Mouse (Mus musculus): Measurements from ENCODE around the gene Olfr810.

The Olfr810 gene

DNA sequence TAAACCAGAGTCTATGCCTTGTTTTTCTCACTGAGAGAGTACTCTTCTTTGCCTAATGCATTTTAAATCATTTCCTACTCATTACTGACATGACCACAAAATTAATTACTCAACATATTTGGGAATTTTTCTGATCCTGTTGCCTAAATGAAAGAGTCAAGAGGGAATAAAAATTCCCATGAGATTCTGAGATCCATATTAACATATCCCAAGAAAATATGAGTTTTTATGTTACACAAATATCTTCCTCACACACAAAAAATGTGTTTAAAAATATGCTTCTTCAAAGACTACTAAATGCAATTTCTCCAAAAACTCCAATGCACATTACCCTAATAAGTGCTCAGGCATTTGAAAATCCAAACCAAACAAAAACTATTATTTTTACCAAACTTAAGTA lies at the start of gene Olfr810:
TSS of gene Olfr810 (minus strand) at position 101 of the 400 bp plus-strand sequence.
- DNase-seq (ENCODE audit: low spot score), result no peak

DNA sequence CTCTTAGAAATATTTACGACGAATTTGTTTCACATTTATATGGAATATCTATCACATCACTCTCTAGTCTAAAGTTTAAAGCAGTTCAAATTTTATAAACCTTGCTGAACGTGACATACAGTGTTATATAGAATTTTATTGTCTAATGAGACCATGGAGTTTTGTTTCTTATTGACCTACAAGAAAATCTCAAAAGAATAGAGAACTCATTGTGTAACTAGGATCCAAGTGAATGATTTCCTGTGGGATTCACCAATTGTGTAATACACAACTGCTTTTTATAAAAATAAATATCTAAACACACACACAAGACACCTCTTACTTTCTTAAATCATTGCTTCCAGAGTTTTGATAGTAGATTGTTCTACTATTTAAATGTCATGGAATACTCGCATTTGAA lies 9.6 kb upstream of the Olfr810 start, which contains the start of gene Olfr811:
TSS of gene Olfr811 (minus strand) at position 101 of the 400 bp plus-strand sequence.
- no peak for DNase-seq (ENCODE audit: low spot score)

DNA sequence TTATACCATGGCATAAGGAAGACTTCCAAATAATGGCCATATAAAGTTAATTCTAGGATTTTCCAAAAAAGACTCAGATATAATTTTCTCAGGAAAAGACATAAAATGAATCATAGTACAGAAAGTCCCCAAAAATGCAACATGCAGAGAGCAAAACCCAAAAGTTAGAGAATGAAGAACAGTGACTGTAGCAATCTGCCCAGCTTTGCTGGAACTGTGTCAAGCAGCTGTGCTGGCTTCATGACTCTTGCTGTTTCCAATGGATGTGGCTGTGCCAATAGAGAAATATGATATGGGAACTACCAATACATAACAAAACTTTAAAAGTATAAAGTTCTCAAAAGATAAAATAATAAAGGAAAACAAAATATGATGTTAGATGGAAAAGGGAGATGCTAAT lies 16.6 kb downstream of the Olfr810 start:
- DNase-seq (ENCODE audit: low spot score), result no peak

DNA sequence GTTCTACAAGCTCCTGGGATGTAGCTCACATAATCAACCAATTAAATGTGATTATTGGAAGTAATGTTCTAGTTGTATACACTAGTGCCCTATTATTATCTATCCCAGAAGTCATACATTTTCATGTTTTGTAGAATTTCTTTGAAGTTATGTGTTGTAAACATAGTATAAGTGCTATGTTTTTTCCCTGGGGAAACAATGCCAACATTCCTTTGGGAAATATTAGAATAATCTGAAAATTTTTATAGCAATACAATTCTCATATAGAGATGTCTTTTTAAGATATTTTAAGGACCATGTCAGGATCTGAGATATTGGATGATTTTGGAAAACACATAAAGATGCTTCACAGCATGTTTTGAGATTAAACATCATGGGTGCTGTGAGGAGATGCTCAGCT lies 20.4 kb downstream of the Olfr810 start, which contains the start of gene Olfr809:
TSS of gene Olfr809 (plus strand) at position 301 of the 400 bp plus-strand sequence.
- DNase-seq (ENCODE audit: low spot score), result no peak

DNA sequence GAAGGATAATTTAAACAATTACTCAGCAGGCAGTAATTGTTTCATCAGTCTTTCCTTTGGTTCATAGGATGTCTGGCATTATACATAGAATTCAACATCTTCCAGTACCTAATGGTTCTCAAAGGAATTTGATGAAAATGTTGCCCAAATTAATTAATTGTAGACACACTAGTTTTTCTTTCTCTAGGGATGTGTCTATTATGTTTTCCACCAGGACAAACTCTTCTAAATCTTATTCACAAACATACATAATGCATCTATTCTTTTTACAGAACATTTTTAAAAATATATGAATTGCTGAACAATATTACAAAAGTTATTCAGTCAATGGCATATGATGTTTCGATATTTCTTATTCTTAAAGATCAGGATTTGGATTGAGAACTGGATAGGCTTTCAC lies 29.5 kb downstream of the Olfr810 start, which contains the start of gene Olfr808:
TSS of gene Olfr808 (plus strand) at position 301 of the 400 bp plus-strand sequence.
- no peak for DNase-seq (ENCODE audit: low spot score)

- DNase-seq (ENCODE audit: low spot score), result no peak
Observed at GRCm38 (mm10) chr10:129757693-129758092, 37.0 kb downstream of the Olfr810 start, which contains the start of gene Olfr807. Gene Olfr807 (minus strand): TSS chr10:129757793.

GRCm38 (mm10) chr10:129741821-129742220 lies 52.9 kb downstream of the Olfr810 start, which contains the start of gene Olfr806:
Gene Olfr806 (minus strand): TSS chr10:129741921.
- DNase-seq (ENCODE audit: low spot score), result no peak
